Comparison of ENCODE assay signal across 14 mouse cellular contexts in genomic region chr10:120655238-120655931, GRCm38 (mm10).
DNase-seq lines count a peak whose midpoint lies in the region; ATAC-seq lines count a peak whose summit lies in the region.
"Had no signal": no experiment of that assay in that cellular context is flagged by ENCODE, and none has a peak within 500 bp of the region (broad histone marks: within the 10 kb centered on the region; RNA-seq: fewer than 3 reads in every experiment).

No protein-coding gene starts in this region.

- no peak for ATAC-seq in hindbrain, embryonic 14.5 days (ENCODE audit: low FRiP score)
- ATAC-seq: inflammation-experienced regulatory T-cells, adult 6 months; liver, postnatal 0 days had no signal

- DNase-seq in hindbrain, embryonic 14.5 days (ENCODE audit: low spot score), result peak; percentile 56
- no peak for DNase-seq in hindbrain, embryonic 10.5 days (ENCODE audit: low spot score)
- DNase-seq in 3T3-L1 (ENCODE audit: low read depth, low spot score) (peak; percentile 20), NIH3T3 (ENCODE audit: low read depth) (peak; percentile 51)
- peak; percentile 50 for DNase-seq in cerebellum, adult 9-11 months
- DNase-seq in embryo, embryonic 10.5 days (ENCODE audit: low spot score), result no peak
- no peak for DNase-seq in gastrocnemius, postnatal 10 days
- DNase-seq: gastrocnemius, postnatal 25 days; liver, postnatal 0 days; right cerebral cortex, postnatal 14 days; thymus, postnatal 25 days had no signal

- no peaks in the 10 kb centered on the region for H3K36me3 ChIP-seq in hindbrain, embryonic 14.5 days (replicated peaks; ENCODE audit: control insufficient read depth, insufficient read depth)
- no peaks in the 10 kb centered on the region for H3K36me3 ChIP-seq in hindbrain, embryonic 10.5 days
- H3K36me3 ChIP-seq: limb, embryonic 13.5 days had no signal

- no peak overlapping the region for H3K9ac ChIP-seq in hindbrain, embryonic 14.5 days
- H3K9ac ChIP-seq: limb, embryonic 13.5 days; liver, postnatal 0 days had no signal

- 69% methylated on average over 14 of the region's 14 CpGs for WGBS in hindbrain, embryonic 14.5 days
- WGBS in hindbrain, embryonic 10.5 days, result 86% methylated on average over 14 of the region's 14 CpGs

- no peaks in the 10 kb centered on the region for H3K4me1 ChIP-seq in hindbrain, embryonic 14.5 days (replicated peaks; ENCODE audit: control insufficient read depth, insufficient read depth, low read length)
- peaks cover 2% of the 10 kb centered on the region; the same call in 1 of the 2 replicates for H3K4me1 ChIP-seq in hindbrain, embryonic 10.5 days (replicated peaks)

- H3K4me2 ChIP-seq in hindbrain, embryonic 14.5 days (replicated peaks), result no peak overlapping the region
- H3K4me2 ChIP-seq: limb, embryonic 13.5 days had no signal

- H3K27me3 ChIP-seq in hindbrain, embryonic 14.5 days (ENCODE audit: control insufficient read depth, insufficient read depth, low read length), result no peaks in the 10 kb centered on the region
- no peaks in the 10 kb centered on the region for H3K27me3 ChIP-seq in hindbrain, embryonic 10.5 days (ENCODE audit: insufficient read depth, poor library complexity, severe bottlenecking)
- H3K27me3 ChIP-seq: limb, embryonic 13.5 days had no signal

- H3K4me3 ChIP-seq in hindbrain, embryonic 14.5 days (replicated peaks; ENCODE audit: low read length), result no peak overlapping the region
- no peak overlapping the region for H3K4me3 ChIP-seq in hindbrain, embryonic 10.5 days
- H3K4me3 ChIP-seq: limb, embryonic 13.5 days had no signal

- H3K9me3 ChIP-seq in hindbrain, embryonic 14.5 days (ENCODE audit: control insufficient read depth, low read length), result 0 out of 2 replicates have a peak, but pooled peaks cover 2% of the 10 kb centered on the region
- 0 out of 2 replicates have a peak, but pooled peaks cover 3% of the 10 kb centered on the region for H3K9me3 ChIP-seq in hindbrain, embryonic 10.5 days

- 0 out of 2 replicates have a peak overlapping the region, but pooled peaks have one; percentile 18 for H3K27ac ChIP-seq in hindbrain, embryonic 14.5 days
- H3K27ac ChIP-seq in hindbrain, embryonic 10.5 days, result no peak overlapping the region
- H3K27ac ChIP-seq: kidney, postnatal 0 days; limb, embryonic 13.5 days had no signal

Comparison
In these comparisons a context has a peak if more than half of its experiments do, and no peak if none do; other contexts are left out.
1. DNase-seq: peak in hindbrain, embryonic 14.5 days (single experiment), 3T3-L1 (single experiment), NIH3T3 (single experiment) and cerebellum, adult 9-11 months (single experiment); none in hindbrain, embryonic 10.5 days (single experiment), embryo, embryonic 10.5 days (single experiment) and gastrocnemius, postnatal 10 days (single experiment).